Mouse (Mus musculus): ENCODE measurements at regions not wholly inside any gene's neighbourhood (a gene's known extent, or its start where the extent isn't known, plus 50 kb on each side); places are given as distances from the start of the nearest gene placed in this dataset.

DNA sequence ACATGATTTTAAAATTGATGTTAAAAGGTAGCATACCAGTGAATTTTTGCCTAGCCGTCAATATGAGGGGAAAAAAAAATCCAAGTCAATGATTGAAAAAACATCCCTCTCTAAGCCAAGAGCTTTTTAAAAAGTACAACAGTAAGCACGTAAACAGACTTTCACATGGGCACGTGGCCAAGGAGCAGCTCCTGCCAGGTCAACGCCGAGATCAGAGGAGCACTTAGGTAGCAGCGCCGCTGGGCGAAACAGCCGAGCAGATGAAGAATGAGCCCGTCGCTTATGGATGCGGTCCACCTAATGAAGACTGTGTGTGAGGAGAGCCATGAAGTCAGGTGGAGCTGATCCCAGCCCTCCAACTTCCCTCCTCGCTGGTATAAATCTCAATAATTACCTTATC, 96.7 kb upstream of the Rcn1 start:
- TF ChIP-seq TCF12 (IDR thresholded peaks at IDR 0.05; ENCODE audit: insufficient read depth, poor library complexity, severe bottlenecking) (no peak), MAX (IDR thresholded peaks at IDR 0.05; ENCODE audit: low read depth) (no peak), MYOD1 (IDR thresholded peaks at IDR 0.05; ENCODE audit: control insufficient read depth in 1 of 3, insufficient read length in 2 of 3, low read depth in 2 of 3) (no peak), POLR2A (IDR thresholded peaks at IDR 0.05; ENCODE audit: insufficient read length, low read depth) (no peak), E2F4 (IDR thresholded peaks at IDR 0.05; ENCODE audit: insufficient read depth) (no peak)
